ENCODE assay signal across 8 mouse cellular contexts in the genomic region with DNA sequence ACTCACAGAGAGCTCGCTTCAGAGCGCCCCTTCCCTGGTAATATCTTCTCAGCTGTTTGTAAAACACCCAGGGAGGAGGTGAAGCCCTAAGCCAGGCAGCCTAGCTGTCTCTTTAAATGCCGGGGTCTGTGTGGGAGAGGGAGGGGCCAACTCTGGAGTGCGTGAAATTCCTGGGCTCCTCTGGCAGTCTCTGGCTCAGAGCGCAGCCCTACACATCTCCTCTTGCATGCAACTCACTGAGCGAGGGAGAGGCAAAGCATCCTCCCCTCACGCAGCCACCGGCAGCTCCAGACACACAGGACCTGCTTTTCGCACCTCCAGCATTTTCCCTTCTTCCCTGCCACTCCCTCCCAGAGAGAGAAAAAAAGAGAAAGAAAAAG. TPM values are rescaled to one million over a fixed set of nuclear protein-coding genes. Genes with fewer than 3 reads are reported as not detected.
DNase-seq lines count a peak whose midpoint lies in the region; ATAC-seq and TF ChIP-seq lines count a peak whose summit lies in the region.

A gene (plus strand): TSS at position 186 of the 380 bp plus-strand sequence.

- no peaks in the 10 kb centered on the region for H3K27me3 ChIP-seq in embryonic facial prominence, embryonic 11.5 days (ENCODE audit: control insufficient read depth, insufficient read depth, low read length)
- no peaks in the 10 kb centered on the region for H3K27me3 ChIP-seq in hindbrain, embryonic 14.5 days (ENCODE audit: control insufficient read depth, insufficient read depth, low read length)
- H3K27me3 ChIP-seq in midbrain, embryonic 13.5 days, result no peaks in the 10 kb centered on the region

- intact Hi-C loops in left cerebral cortex, adult 2 months (cut with DNase I), result loop anchor here (5.0 kb wide), 1 partner anchor 105 kb away; no protein-coding TSS in a partner anchor

- no peak for DNase-seq in cerebellum, adult 8-10 months
- DNase-seq in embryonic facial prominence, embryonic 11.5 days (ENCODE audit: low spot score), result peak; percentile 83
- DNase-seq in hindbrain, embryonic 14.5 days (ENCODE audit: low spot score), result peak; percentile 79
- DNase-seq in left cerebral cortex, adult 2 months (ENCODE audit: extremely low spot score in 1 of 2, low spot score in 2 of 2), result peak; percentile 83
- DNase-seq in testis, postnatal 10 days (ENCODE audit: low spot score), result peak; percentile 42
- DNase-seq in thymus, postnatal 36 days, result no peak

- TF ChIP-seq CTCF in left cerebral cortex, adult 2 months (IDR thresholded peaks at IDR 0.05), result no peak

- no peaks in the 10 kb centered on the region for H3K9me3 ChIP-seq in embryonic facial prominence, embryonic 11.5 days (replicated peaks; ENCODE audit: control insufficient read depth, low read length)
- no peaks in the 10 kb centered on the region for H3K9me3 ChIP-seq in hindbrain, embryonic 14.5 days (ENCODE audit: control insufficient read depth, low read length)
- no peaks in the 10 kb centered on the region for H3K9me3 ChIP-seq in midbrain, embryonic 13.5 days

- no peak within 1 kb of the TSS for H3K27ac ChIP-seq in embryonic facial prominence, embryonic 11.5 days (replicated peaks; ENCODE audit: low read depth, low read length)
- H3K27ac ChIP-seq in hindbrain, embryonic 14.5 days, result peak within 1 kb of the TSS; percentile 29
- H3K27ac ChIP-seq in left cerebral cortex, adult 2 months, result peak within 1 kb of the TSS; percentile 58
- peak within 1 kb of the TSS; percentile 58; the same call in 1 of the 2 replicates for H3K27ac ChIP-seq in midbrain, embryonic 13.5 days

- peak within 1 kb of the TSS; percentile 25 for H3K4me3 ChIP-seq in embryonic facial prominence, embryonic 11.5 days (ENCODE audit: low read depth, low read length)
- peak within 1 kb of the TSS; percentile 48 for H3K4me3 ChIP-seq in hindbrain, embryonic 14.5 days (replicated peaks; ENCODE audit: low read length)
- peak within 1 kb of the TSS; percentile 50 for H3K4me3 ChIP-seq in left cerebral cortex, adult 2 months
- peak within 1 kb of the TSS; percentile 54 for H3K4me3 ChIP-seq in midbrain, embryonic 13.5 days (replicated peaks)

- peak within 1 kb of the TSS; percentile 39 for H3K4me2 ChIP-seq in embryonic facial prominence, embryonic 11.5 days (ENCODE audit: low read depth, low read length)
- H3K4me2 ChIP-seq in hindbrain, embryonic 14.5 days (replicated peaks), result peak within 1 kb of the TSS; percentile 54
- H3K4me2 ChIP-seq in midbrain, embryonic 13.5 days (replicated peaks), result peak within 1 kb of the TSS; percentile 65

- ATAC-seq in cerebellum, adult (ENCODE audit: insufficient number of reproducible peaks, low FRiP score, low TSS enrichment), result peak; percentile 50; the same call in 1 of the 2 replicates
- ATAC-seq in embryonic facial prominence, embryonic 11.5 days (replicated peaks; ENCODE audit: insufficient number of reproducible peaks, low FRiP score, low TSS enrichment, low read depth), result peak; percentile 95
- ATAC-seq in hindbrain, embryonic 14.5 days (ENCODE audit: low FRiP score), result peak; percentile 94
- peak; percentile 98 for ATAC-seq in midbrain, embryonic 13.5 days

- no peaks in the 10 kb centered on the region for H3K4me1 ChIP-seq in embryonic facial prominence, embryonic 11.5 days (ENCODE audit: control insufficient read depth, insufficient read depth, low read length)
- H3K4me1 ChIP-seq in hindbrain, embryonic 14.5 days (replicated peaks; ENCODE audit: control insufficient read depth, insufficient read depth, low read length), result no peaks in the 10 kb centered on the region
- H3K4me1 ChIP-seq in midbrain, embryonic 13.5 days (replicated peaks), result peaks cover 10% of the 10 kb centered on the region; the same call in 1 of the 2 replicates

- no peaks in the 10 kb centered on the region for H3K36me3 ChIP-seq in embryonic facial prominence, embryonic 11.5 days (replicated peaks; ENCODE audit: control insufficient read depth, insufficient read depth, low read depth, low read length)
- no peaks in the 10 kb centered on the region for H3K36me3 ChIP-seq in hindbrain, embryonic 14.5 days (replicated peaks; ENCODE audit: control insufficient read depth, insufficient read depth)
- no peaks in the 10 kb centered on the region for H3K36me3 ChIP-seq in midbrain, embryonic 13.5 days

- no peak within 1 kb of the TSS for H3K9ac ChIP-seq in embryonic facial prominence, embryonic 11.5 days (replicated peaks; ENCODE audit: low read length)
- peak within 1 kb of the TSS; percentile 69 for H3K9ac ChIP-seq in hindbrain, embryonic 14.5 days
- peak within 1 kb of the TSS; percentile 73 for H3K9ac ChIP-seq in midbrain, embryonic 13.5 days (replicated peaks)

- 1% methylated on average over 9 of the region's 9 CpGs for WGBS in embryonic facial prominence, embryonic 11.5 days
- WGBS in hindbrain, embryonic 14.5 days, result 0% methylated on average over 9 of the region's 9 CpGs
- WGBS in midbrain, embryonic 13.5 days, result 1% methylated on average over 9 of the region's 9 CpGs

RNA-seq across cellular contexts. Expression of the gene that starts here (rescaled TPM):
- polyA plus RNA-seq in embryonic facial prominence, embryonic 11.5 days (2014; fragmentation: Nextera tagmentation; extraction: Ambion mirVana), result 3.5 and 4.6 TPM in 2 replicates
- polyA plus RNA-seq in hindbrain, embryonic 14.5 days (2014; fragmentation: Nextera tagmentation; extraction: Ambion mirVana), result 96.9 and 101 TPM in 2 replicates
- 100 to 1,000 TPM; 250 to 274 TPM for total RNA-seq in left cerebral cortex, adult 2 months (2021)
- polyA plus RNA-seq in midbrain, embryonic 13.5 days (2015; fragmentation: Nextera tagmentation; extraction: Ambion mirVana), result 72.4 and 88.1 TPM in 2 replicates

Comparison
In these comparisons a context has a peak if more than half of its experiments do, and no peak if none do; other contexts are left out.
1. RNA of the gene that starts here (polyA plus RNA-seq): 96.9 to 101 TPM in hindbrain, embryonic 14.5 days and 72.4 to 88.1 TPM in midbrain, embryonic 13.5 days; 3.5 to 4.6 TPM in embryonic facial prominence, embryonic 11.5 days; every median in the first group is over 10 times any median in the second.
2. DNase-seq: peak in embryonic facial prominence, embryonic 11.5 days (single experiment), hindbrain, embryonic 14.5 days (single experiment), left cerebral cortex, adult 2 months (2 of 2) and testis, postnatal 10 days (single experiment); none in cerebellum, adult 8-10 months (single experiment) and thymus, postnatal 36 days (0 of 2).
3. Peak in every context shown above with its lines, with median percentiles within 50 percentile points of each other: ATAC-seq, H3K4me2 ChIP-seq and H3K4me3 ChIP-seq.